In the genomic region with DNA sequence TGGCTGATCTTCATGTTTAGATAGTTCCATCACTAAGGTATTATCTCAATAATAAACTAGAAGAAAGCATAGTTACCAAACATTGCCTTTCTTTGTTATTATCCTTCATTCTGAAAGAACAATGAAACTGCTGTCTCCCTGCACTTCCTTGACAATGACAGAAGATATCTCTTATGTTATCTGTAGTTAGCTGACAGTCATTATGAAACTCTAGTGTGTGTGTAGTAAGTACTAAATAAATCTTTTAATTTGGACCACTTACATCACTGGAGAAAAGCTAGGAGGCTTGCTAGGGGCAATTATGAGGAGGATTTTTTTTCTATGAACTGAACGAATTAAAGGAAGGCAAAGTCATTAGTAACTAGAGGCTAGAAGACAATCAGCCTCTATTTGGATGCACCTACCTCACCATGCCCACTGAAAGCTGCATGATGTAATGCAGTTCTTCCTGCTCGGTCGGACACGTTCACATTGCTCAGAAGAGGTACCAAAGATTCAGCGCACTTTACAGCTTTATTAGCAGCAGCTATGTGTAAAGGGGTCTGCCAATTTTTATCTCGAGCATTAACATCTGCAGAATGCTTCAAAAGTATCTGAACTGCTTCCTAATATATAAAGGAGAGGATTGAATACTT, we compare ENCODE assay signal across 23 mouse cellular contexts.
A peak's percentile ranks its signal among the peaks of the same experiment; 100 is the strongest.
DNase-seq lines count a peak whose midpoint lies in the region; ATAC-seq and TF ChIP-seq lines count a peak whose summit lies in the region.
"Had no signal": no experiment of that assay in that cellular context is flagged by ENCODE, and none has a peak within 500 bp of the region (broad histone marks: within the 10 kb centered on the region; RNA-seq: fewer than 3 reads in every experiment).

No protein-coding gene starts in this region.

- H3K4me1 ChIP-seq in heart, embryonic 10.5 days: no peaks in the 10 kb centered on the region
- H3K4me1 ChIP-seq in liver, embryonic 12.5 days: no peaks in the 10 kb centered on the region
- H3K4me1 ChIP-seq: forebrain, embryonic 10.5 days; forebrain, embryonic 15.5 days; hindbrain, embryonic 12.5 days; hindbrain, embryonic 15.5 days had no signal

- TF ChIP-seq CTCF in brain, embryonic 14.5 days (IDR thresholded peaks at IDR 0.05; ENCODE audit: borderline replicate concordance, extremely low read depth, insufficient read depth, insufficient read length): no peak

- H3K4me3 ChIP-seq in heart, embryonic 10.5 days: no peak overlapping the region
- H3K4me3 ChIP-seq in liver, embryonic 12.5 days: no peak overlapping the region
- H3K4me3 ChIP-seq: forebrain, embryonic 10.5 days; forebrain, embryonic 15.5 days; heart, adult 2 months; hindbrain, embryonic 12.5 days; hindbrain, embryonic 15.5 days had no signal

- no peak overlapping the region for H3K27ac ChIP-seq in heart, embryonic 10.5 days
- no peak overlapping the region for H3K27ac ChIP-seq in liver, embryonic 12.5 days
- H3K27ac ChIP-seq: forebrain, embryonic 10.5 days; forebrain, embryonic 15.5 days; heart, adult 2 months; hindbrain, embryonic 12.5 days; hindbrain, embryonic 15.5 days had no signal

- H3K9me3 ChIP-seq in heart, embryonic 10.5 days: no peaks in the 10 kb centered on the region
- no peaks in the 10 kb centered on the region for H3K9me3 ChIP-seq in liver, embryonic 12.5 days (replicated peaks)
- H3K9me3 ChIP-seq: forebrain, embryonic 10.5 days; forebrain, embryonic 15.5 days; hindbrain, embryonic 12.5 days; hindbrain, embryonic 15.5 days had no signal

- no peaks in the 10 kb centered on the region for H3K27me3 ChIP-seq in heart, embryonic 10.5 days (ENCODE audit: insufficient read depth, poor library complexity, severe bottlenecking)
- no peaks in the 10 kb centered on the region for H3K27me3 ChIP-seq in liver, embryonic 12.5 days (replicated peaks)
- H3K27me3 ChIP-seq: forebrain, embryonic 15.5 days; hindbrain, embryonic 12.5 days; hindbrain, embryonic 15.5 days had no signal

- ATAC-seq in liver, embryonic 12.5 days: no peak
- ATAC-seq: forebrain, embryonic 15.5 days; intestine, embryonic 16.5 days had no signal

- no peak for TF ChIP-seq POLR2A in brain, embryonic 14.5 days (IDR thresholded peaks at IDR 0.05; ENCODE audit: borderline replicate concordance, extremely low read depth, insufficient read depth, insufficient read length, poor library complexity, severe bottlenecking)

- H3K9ac ChIP-seq in liver, embryonic 12.5 days: no peak overlapping the region
- H3K9ac ChIP-seq: forebrain, embryonic 15.5 days; hindbrain, embryonic 12.5 days; hindbrain, embryonic 15.5 days had no signal

- H3K4me2 ChIP-seq in liver, embryonic 12.5 days: no peak overlapping the region
- H3K4me2 ChIP-seq: forebrain, embryonic 15.5 days; heart, embryonic 11.5 days; hindbrain, embryonic 12.5 days; hindbrain, embryonic 15.5 days had no signal

- peak; percentile 10 for DNase-seq in CD4-positive helper T cell, adult 2 months (ENCODE audit: low read depth, low spot score)
- DNase-seq in CD4-positive, CD25-positive, alpha-beta regulatory T cell, adult 2 months (ENCODE audit: low read depth, low spot score): peak; percentile 30
- DNase-seq in MN1 (ENCODE audit: low spot score): peak; percentile 10
- DNase-seq in brain, embryonic 14.5 days (ENCODE audit: low read depth): peak; percentile 36
- DNase-seq in ovary, postnatal 14 days (ENCODE audit: low spot score): no peak
- DNase-seq in heart, embryonic 10.5 days (ENCODE audit: low spot score): no peak
- DNase-seq in cerebellum, postnatal 10 days: no peak
- DNase-seq: adrenal gland, adult 8-10 months; adrenal gland, postnatal 25 days; cerebellum, adult 18-20 months; cerebellum, adult 9-10 months; cerebellum, postnatal 36 days; embryo, embryonic 11 days; gastrocnemius, postnatal 36 days; heart, adult 2 months; kidney, adult 18-20 months had no signal

- WGBS in heart, embryonic 10.5 days: 70% methylated on average over 6 of the region's 6 CpGs
- 74% methylated on average over 6 of the region's 6 CpGs for WGBS in liver, embryonic 12.5 days (ENCODE audit: insufficient replicate concordance)

- peaks cover 15% of the 10 kb centered on the region for H3K36me3 ChIP-seq in heart, embryonic 10.5 days
- peaks cover 27% of the 10 kb centered on the region for H3K36me3 ChIP-seq in liver, embryonic 12.5 days

Comparison
In these comparisons a context has a peak if more than half of its experiments do, and no peak if none do; other contexts are left out.
1. DNase-seq: peak in CD4-positive helper T cell, adult 2 months (single experiment), CD4-positive, CD25-positive, alpha-beta regulatory T cell, adult 2 months (single experiment), MN1 (single experiment) and brain, embryonic 14.5 days (single experiment); none in ovary, postnatal 14 days (single experiment), heart, embryonic 10.5 days (single experiment) and cerebellum, postnatal 10 days (0 of 2).